Mouse (Mus musculus) R1 (cell line): ENCODE measurements around the gene Ntm.
A peak's percentile ranks its signal among the peaks of the same experiment; 100 is the strongest.

Experiments
- DNase-seq: peaks from one replicate; pipeline ENCODE4 v3.0.0-alpha.2; 2018; ENCODE audit warnings: low read depth, low spot score

Gene Ntm

DNA sequence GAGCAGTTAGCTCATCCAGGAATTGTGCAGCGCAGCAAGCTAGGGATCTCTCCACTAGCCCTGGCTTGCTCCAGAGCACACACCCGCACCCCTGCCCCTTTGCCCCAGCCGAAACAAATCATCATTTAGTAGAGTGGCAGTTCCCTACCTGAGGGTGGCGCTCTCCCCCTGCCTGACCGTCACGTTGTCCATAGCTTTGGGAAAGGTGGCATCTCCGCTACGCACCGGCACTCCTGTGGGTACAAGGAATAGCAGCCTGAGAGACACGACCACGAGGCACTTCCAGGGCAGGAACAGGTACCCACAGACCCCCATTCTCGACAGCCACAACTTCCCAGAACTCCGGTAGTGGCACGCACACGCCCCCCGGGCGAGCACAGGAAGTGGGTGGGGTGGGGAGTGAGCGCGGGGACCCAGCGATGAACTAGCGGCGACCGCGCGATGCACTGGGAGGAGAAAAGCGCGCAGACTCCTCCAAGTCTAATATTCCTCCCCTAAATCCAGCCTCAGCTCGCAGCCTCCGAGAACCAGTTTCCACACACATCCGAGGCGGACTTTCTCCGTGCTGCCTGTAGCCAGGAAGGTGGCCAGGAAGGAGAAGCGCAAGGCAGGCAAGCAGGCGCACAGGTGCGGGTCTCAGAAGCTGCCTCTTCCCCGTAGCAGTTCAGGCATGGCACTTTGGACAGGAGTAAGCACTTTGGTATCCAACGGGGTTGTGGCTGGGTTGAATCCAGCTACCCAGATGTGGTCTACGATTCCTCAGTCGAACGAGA is 551.3 kb downstream of the Ntm start:
- DNase-seq = peak; percentile 79

DNA sequence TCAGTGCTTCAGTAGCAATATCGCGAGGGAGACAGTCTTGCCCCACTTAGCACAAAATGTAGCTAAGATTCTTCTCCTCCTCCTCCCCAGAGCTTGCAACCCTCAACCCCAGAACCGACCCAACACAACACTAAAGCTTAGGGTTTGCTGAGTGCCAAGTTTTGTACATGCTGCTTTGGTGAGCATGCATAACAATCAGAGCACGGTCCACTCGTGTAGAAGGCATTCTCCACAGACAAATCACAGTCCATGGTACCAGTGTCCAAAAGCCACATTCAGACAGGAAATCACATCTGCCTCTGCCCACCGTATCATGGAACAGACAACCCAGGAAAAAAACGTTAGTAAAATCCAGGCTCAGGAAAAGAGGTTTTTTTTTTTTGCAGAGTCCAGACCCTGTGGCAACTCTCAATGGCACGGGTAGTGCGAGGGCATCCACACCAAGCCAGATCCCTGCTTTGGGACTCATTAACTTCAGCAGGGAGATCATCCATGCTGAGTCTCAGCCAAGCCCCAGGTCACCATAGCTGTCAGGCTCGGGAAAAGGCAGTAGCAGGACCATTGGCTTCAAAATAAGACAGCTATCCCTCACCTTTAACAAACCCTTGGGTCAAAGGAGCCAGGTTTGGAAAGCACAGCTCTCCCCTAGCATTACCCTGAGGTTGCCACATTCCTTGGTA is 552.1 kb downstream of the Ntm start:
- no peak for DNase-seq

DNA sequence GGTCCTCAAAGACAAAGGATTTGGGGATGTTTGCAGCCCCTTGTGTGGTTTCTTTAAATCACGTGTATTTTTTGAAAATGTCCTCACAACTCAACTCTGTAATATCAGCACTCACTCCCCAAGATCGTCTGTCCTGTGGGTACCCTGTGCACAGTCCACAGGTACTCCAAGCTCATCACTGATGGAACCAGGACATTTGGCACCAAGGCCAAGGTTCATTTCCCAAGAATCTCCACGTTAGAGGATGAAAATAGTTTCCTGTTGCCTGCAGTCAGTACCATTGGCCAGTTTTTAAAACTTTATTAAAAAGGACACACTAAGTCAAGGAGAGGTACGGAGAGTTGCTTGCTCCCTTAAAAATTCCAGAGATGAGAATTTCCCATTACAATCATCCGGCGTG is 552.7 kb downstream of the Ntm start:
- DNase-seq = no peak

DNA sequence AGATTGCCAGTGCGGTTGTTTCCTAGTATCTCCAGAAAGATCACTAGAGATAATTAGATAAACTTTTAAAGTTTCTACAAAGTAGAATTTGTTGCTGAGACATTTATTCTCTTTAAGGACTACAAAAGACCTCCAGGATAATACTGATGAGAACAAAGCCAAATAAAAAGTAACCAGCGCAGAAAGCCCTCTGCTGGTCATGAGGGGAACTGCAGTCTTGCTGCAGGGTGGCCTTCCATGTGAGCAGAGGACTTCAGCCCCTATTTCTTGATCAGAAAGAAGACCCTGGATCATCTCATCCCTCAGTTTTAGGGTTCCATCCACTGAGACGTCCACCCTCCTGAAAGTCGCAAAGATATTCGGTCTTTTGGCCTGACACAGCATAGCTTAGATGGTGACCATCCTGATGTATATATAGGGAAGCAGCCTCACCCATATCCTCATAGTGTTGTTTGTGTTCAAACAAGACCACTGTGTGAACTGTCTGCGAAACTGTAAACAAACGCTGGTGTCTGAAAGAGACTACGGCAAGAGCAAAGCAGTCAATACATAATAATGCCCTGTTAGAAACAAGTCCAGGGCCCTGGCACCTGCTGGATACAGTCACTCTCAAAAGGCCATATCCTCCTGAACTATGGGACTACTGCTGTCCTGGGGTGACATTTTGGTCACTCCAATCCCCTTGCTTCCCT is 553.6 kb downstream of the Ntm start:
- peak; percentile 39 for DNase-seq

DNA sequence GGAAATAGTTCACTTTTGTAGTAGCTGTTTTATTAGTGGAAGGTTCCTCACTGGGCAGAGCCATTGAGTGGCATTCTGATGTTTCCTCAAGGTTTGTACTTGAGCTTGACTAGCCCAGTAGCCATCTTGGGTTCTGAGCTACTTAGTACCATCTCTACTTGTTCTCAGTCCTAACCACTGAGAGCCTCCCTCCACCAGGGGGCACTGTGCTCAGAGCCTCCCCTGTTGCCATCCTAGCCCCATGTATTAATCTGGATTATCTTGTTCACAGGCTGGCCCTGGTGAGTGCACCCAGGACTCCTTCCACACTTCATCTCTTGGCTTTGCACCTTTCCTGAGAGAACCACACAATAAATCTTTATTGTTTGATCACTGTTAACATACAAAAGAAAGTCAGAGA is 555.0 kb downstream of the Ntm start:
- DNase-seq = peak; percentile 80

DNA sequence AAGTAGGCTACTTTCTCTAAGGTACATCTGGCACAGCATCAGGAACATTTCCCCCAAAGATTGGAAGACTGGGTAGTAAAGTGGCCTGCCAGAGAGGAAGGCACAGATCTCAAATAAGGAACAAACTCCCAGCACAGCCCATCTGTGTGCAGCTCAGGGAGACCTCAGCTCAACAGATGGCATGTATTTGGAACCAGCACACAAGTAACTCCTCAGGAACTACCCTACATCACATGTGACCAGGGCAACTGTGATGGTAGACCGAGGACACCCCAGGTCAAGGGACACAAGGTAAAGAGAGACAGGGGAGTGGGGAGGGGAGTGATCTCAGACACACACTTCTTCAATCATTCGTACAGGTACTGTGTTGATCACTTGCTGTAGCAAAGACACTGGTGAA is 556.0 kb downstream of the Ntm start:
- no peak for DNase-seq

DNA sequence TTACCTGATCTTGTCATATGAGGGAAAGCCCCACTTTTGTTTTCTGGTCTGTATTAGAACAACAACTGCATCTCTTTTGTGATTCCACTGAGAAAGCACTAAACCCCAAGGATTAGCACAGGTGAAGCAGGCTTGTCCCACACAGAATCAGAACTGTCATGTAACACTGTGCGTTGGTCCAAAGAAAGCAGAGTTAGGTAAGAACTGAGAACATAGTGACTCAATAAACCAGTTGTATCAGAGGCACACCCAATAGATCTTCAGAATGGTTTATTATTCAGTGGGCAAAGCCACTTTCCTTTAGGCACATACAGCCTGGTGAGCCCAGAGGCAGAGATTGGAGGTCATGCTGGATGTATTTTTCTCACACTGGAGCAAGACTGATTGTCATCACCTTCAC is 556.9 kb downstream of the Ntm start:
- DNase-seq = no peak

DNA sequence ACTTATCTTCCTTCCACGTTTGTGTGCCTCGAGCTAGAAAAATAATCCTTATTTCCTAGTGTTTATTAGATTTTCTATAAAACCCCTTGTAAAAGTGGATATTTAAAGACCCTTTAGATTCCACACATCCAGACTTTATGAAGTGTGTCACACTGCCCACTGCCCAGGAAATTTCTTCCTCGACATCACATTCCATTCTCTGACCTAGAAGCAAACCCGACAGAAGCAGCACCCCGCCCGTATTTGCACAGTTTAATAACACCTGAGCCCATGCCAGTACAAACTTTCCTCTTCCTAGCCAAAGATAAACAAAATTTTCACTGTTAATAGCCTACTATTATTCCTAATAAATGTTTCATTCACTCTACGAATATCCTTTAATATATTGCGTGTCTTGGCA is 562.8 kb downstream of the Ntm start:
- DNase-seq = no peak

DNA sequence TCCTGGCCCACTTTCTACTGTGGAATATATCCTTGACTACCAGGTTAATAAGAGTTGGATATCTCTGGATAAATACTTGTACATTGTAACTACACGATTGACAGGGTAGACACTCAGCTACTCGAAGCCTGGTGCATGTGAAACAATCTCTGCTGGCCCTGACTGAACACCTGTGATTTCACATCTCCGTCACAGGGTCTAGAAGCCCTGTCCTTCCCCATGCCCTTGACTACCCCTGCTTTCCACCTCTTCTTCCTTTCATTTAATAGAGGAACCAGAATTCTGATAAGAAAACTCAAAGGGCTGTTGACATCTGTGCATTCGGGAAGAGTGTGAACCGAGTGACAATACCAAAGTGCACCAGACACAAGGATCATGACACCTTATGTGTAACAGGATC is 566.8 kb downstream of the Ntm start:
- DNase-seq = no peak

DNA sequence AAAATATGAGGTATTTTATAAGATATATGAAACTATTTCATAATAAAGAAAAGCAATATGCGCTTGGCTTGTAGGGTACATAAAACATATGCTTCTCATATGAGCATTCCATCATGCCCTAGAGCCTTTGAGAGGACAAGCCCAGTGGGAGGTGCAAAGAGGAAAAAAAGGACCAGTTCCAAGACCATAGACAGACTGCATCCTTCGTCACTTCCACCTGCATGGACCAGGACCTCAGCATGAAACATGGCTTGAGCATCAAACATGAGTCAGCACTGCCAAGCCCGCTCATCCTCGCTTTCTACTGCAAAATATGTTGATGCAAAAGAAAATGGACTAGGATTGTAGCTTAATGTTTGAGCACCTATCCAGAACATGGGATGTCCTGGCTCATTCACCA is 569.8 kb downstream of the Ntm start:
- no peak for DNase-seq

DNA sequence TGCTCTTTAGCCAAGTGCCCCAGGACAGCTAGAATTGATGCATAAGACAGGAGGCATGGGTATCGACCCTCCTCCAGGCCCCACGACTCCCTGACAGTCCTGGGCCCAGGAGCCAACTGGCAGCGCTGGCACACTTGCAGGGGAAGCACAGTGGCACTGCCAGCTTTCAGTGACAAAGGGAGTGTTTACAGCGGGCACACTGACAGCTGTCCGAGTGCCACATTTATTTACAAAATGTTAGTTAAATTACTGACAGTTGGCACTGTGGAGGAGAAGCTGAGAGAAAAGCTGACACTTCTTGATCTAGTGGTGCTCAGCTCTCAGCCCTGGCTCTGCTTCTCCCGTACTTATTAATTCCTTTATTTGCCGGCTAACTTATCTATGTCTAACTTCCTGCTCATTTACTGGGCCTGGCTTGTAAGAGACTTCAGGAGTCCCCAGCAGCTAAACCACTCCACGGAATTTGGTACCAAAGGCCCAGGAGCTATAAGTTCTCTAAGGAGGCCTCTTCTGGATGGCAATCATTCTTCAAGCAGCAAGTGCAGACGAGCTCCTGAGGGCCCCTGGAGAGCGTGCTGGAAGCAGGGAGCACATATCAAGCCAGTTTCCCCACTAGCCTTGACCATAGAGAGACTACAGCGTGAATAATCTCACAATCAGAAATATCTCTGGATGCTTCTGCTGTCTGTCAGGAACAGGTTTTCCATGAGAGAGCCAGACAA is 572.0 kb downstream of the Ntm start:
- DNase-seq = no peak

DNA sequence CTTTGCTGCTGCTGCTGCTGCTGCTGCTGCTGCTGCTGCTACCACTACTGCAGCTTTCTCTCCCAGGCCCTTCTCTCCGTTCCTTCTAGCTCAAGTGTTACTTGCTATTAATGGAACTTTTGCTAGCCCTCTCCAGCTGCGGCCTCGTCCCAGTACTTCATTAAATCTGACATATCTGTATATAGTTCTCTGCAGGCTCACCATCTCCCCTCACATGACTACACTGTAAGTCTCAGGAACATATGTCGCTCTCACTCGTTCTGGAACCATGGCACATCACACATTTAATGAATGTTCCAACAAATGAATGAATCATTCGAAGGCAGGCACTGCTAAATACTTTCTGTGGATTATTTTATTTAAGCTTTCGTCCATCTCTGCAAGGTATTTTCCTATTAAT is 573.7 kb downstream of the Ntm start:
- DNase-seq = no peak

DNA sequence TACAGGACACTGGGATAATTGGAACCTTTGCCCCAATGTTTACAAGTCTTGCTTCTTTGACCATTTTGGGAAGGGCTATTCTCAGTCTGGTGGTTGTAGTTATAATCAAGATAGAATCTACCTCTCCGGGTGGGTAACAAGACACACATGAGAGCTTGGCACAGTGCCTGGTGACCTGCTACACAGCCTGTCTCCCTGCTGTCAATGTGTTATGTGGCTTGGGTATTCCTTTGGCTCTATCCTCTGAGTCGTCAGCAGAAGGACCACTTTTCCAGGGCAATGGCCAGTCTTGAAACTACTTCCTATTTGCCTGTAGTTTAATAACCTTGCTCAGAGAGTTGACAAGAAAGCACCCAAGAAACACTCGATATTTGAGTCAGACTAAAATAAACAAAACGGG is 575.8 kb downstream of the Ntm start:
- no peak for DNase-seq

DNA sequence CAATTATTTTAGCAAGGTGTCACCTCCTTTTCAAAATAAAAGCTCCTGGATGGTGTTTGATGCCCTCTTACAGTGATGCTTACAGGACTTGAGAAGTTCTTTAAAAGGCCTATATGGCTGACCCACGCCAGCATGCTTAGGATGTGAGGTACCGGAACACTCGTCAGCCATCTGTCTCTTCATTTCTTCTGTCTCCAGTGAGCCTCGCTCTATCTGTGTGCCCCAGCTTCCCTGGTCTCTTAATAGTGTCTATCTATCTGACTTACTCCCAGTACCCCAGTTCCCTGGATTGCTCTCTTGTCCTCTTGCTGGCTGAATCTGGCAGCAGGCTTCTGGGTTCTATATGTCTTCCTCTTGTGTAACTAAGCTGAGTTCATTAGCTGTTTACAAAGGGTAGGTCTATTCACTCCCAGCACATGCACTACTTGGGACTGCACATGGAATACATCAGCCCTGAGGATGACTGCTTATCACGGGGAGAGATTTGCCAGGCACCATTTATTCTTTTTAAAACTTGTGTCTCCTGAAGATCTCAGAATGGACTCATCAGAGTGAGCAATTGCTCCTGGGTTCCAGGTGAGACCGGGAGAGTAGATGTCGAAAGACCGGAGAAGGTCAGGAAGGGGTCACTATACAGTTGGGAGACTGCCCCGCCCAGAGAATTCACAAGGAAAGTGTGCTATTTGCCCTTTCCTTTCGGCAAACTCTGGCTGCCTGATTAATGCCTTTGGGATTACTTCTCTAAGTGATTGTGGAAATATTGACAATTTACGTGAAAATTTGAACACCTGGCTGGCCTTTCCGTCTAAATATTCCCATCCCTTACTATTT is 585.6 kb downstream of the Ntm start:
- DNase-seq = no peak

DNA sequence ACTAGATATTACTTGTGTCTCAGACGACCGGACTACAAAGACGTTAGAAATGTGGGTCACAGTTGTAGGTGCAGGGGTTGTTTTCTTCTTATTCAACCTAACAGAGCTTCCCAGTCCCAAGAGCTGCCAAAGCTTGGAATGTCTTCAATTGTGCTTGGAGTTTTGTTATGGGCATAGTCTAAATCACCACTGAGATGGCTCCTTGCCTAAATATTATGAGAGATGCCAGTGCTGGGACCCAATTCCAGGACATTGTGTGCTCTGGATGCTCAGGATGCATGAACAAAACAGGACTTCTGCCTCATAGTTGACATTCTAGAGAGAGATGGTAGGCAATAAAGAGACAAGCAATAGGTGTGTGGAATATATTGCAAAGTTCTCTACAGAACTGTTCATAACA is 591.6 kb downstream of the Ntm start:
- DNase-seq = no peak

DNA sequence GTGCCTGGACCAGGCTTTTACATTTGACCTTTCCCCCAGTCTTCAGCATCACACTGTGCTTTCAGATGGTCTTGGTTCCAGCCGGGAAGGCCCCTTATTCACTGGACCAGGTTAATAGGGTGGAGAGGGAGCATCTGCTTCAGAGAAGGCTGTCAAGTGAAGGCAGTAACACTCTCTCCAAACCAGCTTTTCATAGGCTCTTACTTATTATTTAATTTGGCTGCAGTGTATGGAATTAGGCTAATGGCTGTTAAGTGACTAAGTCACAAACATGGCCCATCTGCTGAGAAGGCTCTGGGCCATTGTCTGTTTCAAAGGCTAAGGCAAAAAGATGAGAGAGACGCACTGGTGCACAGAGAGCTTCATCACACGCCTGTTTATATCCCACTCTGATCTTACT is 593.3 kb downstream of the Ntm start:
- DNase-seq = no peak

DNA sequence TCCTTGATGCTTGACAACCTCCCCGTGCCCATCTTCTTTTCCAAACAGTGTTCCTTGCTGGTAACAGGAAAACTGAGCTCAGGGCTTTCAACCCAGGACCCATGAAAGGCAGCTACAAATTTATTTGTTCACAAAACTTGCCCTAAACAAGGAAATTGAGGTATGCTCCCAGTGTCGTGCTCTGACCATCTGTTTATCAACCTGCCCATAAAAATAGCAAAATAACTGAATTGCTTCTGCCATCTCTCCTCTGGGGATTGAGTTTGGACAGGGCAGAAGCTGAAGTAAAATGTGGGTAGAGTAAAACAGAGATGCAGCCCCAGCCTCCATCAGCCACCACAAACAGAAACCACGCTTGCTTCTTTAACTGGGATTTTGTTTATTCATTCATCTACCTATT is 594.6 kb downstream of the Ntm start:
- DNase-seq = no peak

DNA sequence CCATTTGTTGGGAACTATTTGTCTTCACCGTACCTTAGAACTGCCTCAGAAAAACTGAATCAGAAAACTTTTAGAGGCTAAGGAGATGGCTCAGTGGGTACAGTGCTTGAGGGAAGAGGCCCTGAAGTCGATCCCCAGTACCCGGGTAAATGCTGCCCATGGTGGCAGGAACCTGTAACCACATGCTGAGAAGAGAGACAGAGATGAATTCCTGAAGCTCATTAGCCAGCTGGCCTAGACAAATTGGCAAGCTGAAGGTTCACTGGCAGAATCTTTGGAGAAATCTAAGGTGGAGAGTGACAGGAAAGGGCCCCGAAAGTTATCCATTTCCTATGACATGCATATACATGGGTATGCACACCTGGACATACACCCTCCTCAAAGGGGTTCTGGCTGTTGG is 605.1 kb downstream of the Ntm start:
- no peak for DNase-seq

DNA sequence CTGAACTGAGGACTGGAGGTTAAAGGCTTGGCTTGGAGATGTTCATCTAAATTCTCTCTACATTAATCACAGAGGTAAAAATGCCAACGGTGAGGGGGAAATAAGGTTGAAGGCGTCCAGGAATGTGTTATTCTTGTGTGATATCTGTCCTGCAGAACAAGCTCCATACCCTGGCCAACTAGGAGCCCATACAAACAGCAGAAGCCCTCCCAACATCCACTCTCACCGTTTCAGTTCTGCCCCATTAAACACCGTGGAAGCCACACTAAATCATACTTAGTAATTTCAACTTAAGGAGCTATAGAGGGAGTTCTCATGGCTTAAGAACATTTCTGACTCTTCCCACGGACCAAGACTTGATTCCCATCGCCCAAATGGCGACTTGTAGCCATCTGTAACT is 620.6 kb downstream of the Ntm start:
- DNase-seq = no peak

DNA sequence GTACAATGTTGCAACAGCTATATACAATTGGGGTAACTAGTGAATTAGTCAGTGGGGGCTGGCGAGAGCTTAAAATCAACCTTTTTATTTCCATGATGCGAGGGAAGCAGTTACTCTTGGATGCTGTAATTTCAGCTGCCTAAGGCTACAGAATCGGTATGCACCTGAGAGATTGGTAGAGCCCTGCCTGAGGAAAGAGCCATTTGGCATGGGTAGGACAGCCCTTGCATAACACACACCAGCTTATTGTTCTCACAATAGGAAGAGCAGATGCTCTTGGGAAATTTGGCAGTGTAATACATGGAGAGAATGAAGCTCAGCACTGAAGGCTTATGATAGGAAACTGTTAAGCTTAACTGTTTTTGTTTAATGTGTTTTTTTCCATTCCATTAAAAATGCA is 621.6 kb downstream of the Ntm start:
- no peak for DNase-seq

DNA sequence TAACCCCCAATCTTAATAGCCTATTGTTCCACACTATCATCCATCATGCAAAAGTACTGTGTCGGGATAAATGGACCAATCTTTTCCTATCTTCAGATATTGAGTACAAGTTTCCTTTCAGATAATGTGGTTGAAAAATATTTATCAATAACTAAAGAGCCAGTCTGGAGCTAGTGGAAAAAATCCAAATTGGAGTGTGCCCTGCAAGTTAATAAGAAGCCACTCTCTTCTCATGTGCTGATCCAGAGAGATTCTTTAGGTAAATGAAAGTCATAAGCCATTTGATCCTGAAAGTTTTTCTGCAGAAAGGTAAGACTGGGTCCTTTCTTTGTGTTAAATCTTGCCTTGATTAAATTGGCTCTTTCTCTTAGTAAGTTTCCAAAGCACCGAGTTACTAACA is 627.3 kb downstream of the Ntm start:
- DNase-seq = no peak
